Mouse (Mus musculus) forebrain, embryonic 11.5 days (tissue): ENCODE measurements around the gene Plcg2. TPM values are rescaled to one million over a fixed set of nuclear protein-coding genes. Genes with fewer than 3 reads are reported as not detected.

Experiments used
- ATAC-seq: fragments of 200-750 bp; cut with Nextera tagmentation; replicated peaks from 2 replicates; pipeline ENCODE4 v1.8.0; 2017; ENCODE audit warnings: moderate TSS enrichment; ENCODE audit not compliant: low FRiP score
- DNase-seq: peaks from one replicate; pipeline ENCODE4 v3.0.0-alpha.2; 2017; ENCODE audit warnings: low spot score
- H3K27ac ChIP-seq: fragments of 300-500 bp; sonication (generic); 2 replicates; pipeline ENCODE4 v1.5.1; 2014; ENCODE audit warnings: low read depth, low read length
- H3K27me3 ChIP-seq: fragments of 300-500 bp; sonication (generic); 2 replicates; pipeline ENCODE4 v1.6.1; 2014; ENCODE audit warnings: mild to moderate bottlenecking, low read length, mixed read lengths; ENCODE audit not compliant: control insufficient read depth, insufficient read depth
- H3K36me3 ChIP-seq: fragments of 300-500 bp; sonication (generic); 2 replicates; pipeline ENCODE4 v1.6.1; 2014; ENCODE audit warnings: mild to moderate bottlenecking, low read length, moderate library complexity, mixed read lengths; ENCODE audit not compliant: control insufficient read depth, insufficient read depth
- H3K4me1 ChIP-seq: fragments of 300-500 bp; sonication (generic); replicated peaks from 2 replicates; pipeline ENCODE4 v1.6.1; 2014; ENCODE audit warnings: low read length, mixed read lengths; ENCODE audit not compliant: control insufficient read depth, insufficient read depth
- H3K4me2 ChIP-seq: fragments of 300-500 bp; sonication (generic); 2 replicates; pipeline ENCODE4 v1.6.1; 2014; ENCODE audit warnings: low read depth, mild to moderate bottlenecking, low read length, moderate library complexity, mixed read lengths; ENCODE audit not compliant: severe bottlenecking
- H3K4me3 ChIP-seq: fragments of 300-500 bp; sonication (generic); 2 replicates; pipeline ENCODE4 v1.5.1; 2014; ENCODE audit warnings: low read depth, low read length
- H3K9ac ChIP-seq: fragments of 300-500 bp; sonication (generic); 2 replicates; pipeline ENCODE4 v1.6.1; 2014; ENCODE audit warnings: low read length
- H3K9me3 ChIP-seq: fragments of 300-500 bp; sonication (generic); 2 replicates; pipeline ENCODE4 v1.6.1; 2016; ENCODE audit warnings: low read length, mixed read lengths; ENCODE audit not compliant: control insufficient read depth
- WGBS: fragments of 180-500 bp; shearing (Covaris S2); extraction: QIAGEN DNeasy Blood & Tissue Kit; methylation state at CpG from one replicate; pipeline ENCODE4 v1.1.7; 2014; 5-methylcytosine and 5-hydroxymethylcytosine counted together
- polyA plus RNA-seq: library from polyadenylated mRNA; unstranded; fragments of >200 nt; fragmentation: Nextera tagmentation; extraction: Ambion mirVana; gene quantifications from 2 replicates; pipeline ENCODE4 v1.2.1, GENCODE M21; 2014

The Plcg2 gene
- 2.0 and 2.7 TPM in 2 replicates for polyA plus RNA-seq

- Histone ChIP-seq H3K36me3 (no peaks in the 10 kb centered on the region), H3K9me3 (no peaks in the 10 kb centered on the region), H3K9ac (peak within 1 kb of the TSS; percentile 51), H3K27ac (no peak within 1 kb of the TSS), H3K4me3 (peak within 1 kb of the TSS; percentile 47), H3K4me1 (peaks cover 5% of the 10 kb centered on the region), H3K4me2 (peak within 1 kb of the TSS; percentile 97), H3K27me3 (peaks cover 13% of the 10 kb centered on the region)
- peak; percentile 84 for ATAC-seq
- peak; percentile 66 for DNase-seq
- WGBS: under 1% methylated on average over 62 of the region's 62 CpGs
These were observed at the start of gene Plcg2 for GRCm38 (mm10) chr8:117498179-117498914. TSS of gene Plcg2 (plus strand) at chr8:117498291.

GRCm38 (mm10) chr8:117451072-117451471 is 47.0 kb upstream of the Plcg2 start:
- Histone ChIP-seq H3K4me1 (no peaks in the 10 kb centered on the region), H3K4me3 (no peak overlapping the region), H3K36me3 (peaks cover 4% of the 10 kb centered on the region; the same call in 1 of the 2 replicates), H3K27me3 (no peaks in the 10 kb centered on the region), H3K9me3 (no peaks in the 10 kb centered on the region), H3K27ac (no peak overlapping the region), H3K9ac (no peak overlapping the region), H3K4me2 (no peak overlapping the region)
- DNase-seq: no peak
- 82% methylated on average over 9 of the region's 9 CpGs for WGBS
- ATAC-seq: no peak

- Histone ChIP-seq H3K36me3 (peaks cover 4% of the 10 kb centered on the region; the same call in 1 of the 2 replicates), H3K4me2 (no peak overlapping the region), H3K4me3 (no peak overlapping the region), H3K4me1 (no peaks in the 10 kb centered on the region), H3K9me3 (no peaks in the 10 kb centered on the region), H3K9ac (no peak overlapping the region), H3K27ac (no peak overlapping the region), H3K27me3 (no peaks in the 10 kb centered on the region)
- ATAC-seq (no peak), DNase-seq (no peak)
- 84% methylated on average over 6 of the region's 6 CpGs for WGBS
These were observed 44.1 kb upstream of the Plcg2 start for GRCm38 (mm10) chr8:117453974-117454373.

GRCm38 (mm10) chr8:117454516-117455116 is 43.5 kb upstream of the Plcg2 start:
- Histone ChIP-seq H3K27ac (no peak overlapping the region), H3K36me3 (peaks cover 4% of the 10 kb centered on the region; the same call in 1 of the 2 replicates), H3K27me3 (no peaks in the 10 kb centered on the region), H3K4me1 (no peaks in the 10 kb centered on the region), H3K9me3 (no peaks in the 10 kb centered on the region), H3K4me3 (no peak overlapping the region), H3K4me2 (no peak overlapping the region), H3K9ac (no peak overlapping the region)
- WGBS: 94% methylated on average over 14 of the region's 14 CpGs
- DNase-seq (no peak), ATAC-seq (no peak)

- 87% methylated on average over 6 of the region's 6 CpGs for WGBS
- H3K4me1 ChIP-seq: no peaks in the 10 kb centered on the region
- no peak overlapping the region for H3K27ac ChIP-seq
- H3K27me3 ChIP-seq: no peaks in the 10 kb centered on the region
- no peak overlapping the region for H3K4me3 ChIP-seq
- ATAC-seq (no peak), DNase-seq (no peak)
- no peak overlapping the region for H3K9ac ChIP-seq
- H3K36me3 ChIP-seq: peaks cover 4% of the 10 kb centered on the region; the same call in 1 of the 2 replicates
- H3K9me3 ChIP-seq: no peaks in the 10 kb centered on the region
- no peak overlapping the region for H3K4me2 ChIP-seq
These were observed 42.4 kb upstream of the Plcg2 start for GRCm38 (mm10) chr8:117455701-117456100.

- Histone ChIP-seq H3K4me3 (no peak overlapping the region), H3K9me3 (no peaks in the 10 kb centered on the region), H3K36me3 (no peaks in the 10 kb centered on the region; the same call in 1 of the 2 replicates), H3K4me2 (no peak overlapping the region), H3K4me1 (no peaks in the 10 kb centered on the region), H3K27ac (no peak overlapping the region), H3K9ac (no peak overlapping the region), H3K27me3 (no peaks in the 10 kb centered on the region)
- WGBS: 72% methylated on average over 5 of the region's 5 CpGs
- DNase-seq (no peak), ATAC-seq (no peak)
These were observed 39.7 kb upstream of the Plcg2 start for GRCm38 (mm10) chr8:117458440-117458839.

GRCm38 (mm10) chr8:117462701-117463284 is 35.3 kb upstream of the Plcg2 start:
- Histone ChIP-seq H3K9ac (no peak overlapping the region), H3K27ac (no peak overlapping the region), H3K4me2 (no peak overlapping the region), H3K4me1 (no peaks in the 10 kb centered on the region), H3K9me3 (no peaks in the 10 kb centered on the region; the same call in 1 of the 2 replicates), H3K27me3 (no peaks in the 10 kb centered on the region), H3K36me3 (no peaks in the 10 kb centered on the region), H3K4me3 (no peak overlapping the region)
- 78% methylated on average over 11 of the region's 11 CpGs for WGBS
- no peak for ATAC-seq
- no peak for DNase-seq

- H3K4me1 ChIP-seq: peaks cover under 1% of the 10 kb centered on the region; the same call in 1 of the 2 replicates
- no peak overlapping the region for H3K4me3 ChIP-seq
- no peaks in the 10 kb centered on the region for H3K36me3 ChIP-seq
- no peak overlapping the region for H3K9ac ChIP-seq
- no peak overlapping the region for H3K27ac ChIP-seq
- 95% methylated on average over 6 of the region's 6 CpGs for WGBS
- no peaks in the 10 kb centered on the region; the same call in 1 of the 2 replicates for H3K9me3 ChIP-seq
- ATAC-seq: no peak
- no peak overlapping the region for H3K4me2 ChIP-seq
- no peaks in the 10 kb centered on the region for H3K27me3 ChIP-seq
- no peak for DNase-seq
These were observed 33.6 kb upstream of the Plcg2 start for GRCm38 (mm10) chr8:117464525-117464924.
